Mouse (Mus musculus) layer of hippocampus, adult 6 months (tissue): ENCODE measurements around the gene Tmem52. TPM values are rescaled to one million over a fixed set of nuclear protein-coding genes. Genes with fewer than 3 reads are reported as not detected.

Experiments
- long read RNA-seq, 2 experiments: library from polyadenylated mRNA; unstranded; transcript quantifications; one replicate each; pipeline ENCODE4 v2.0.0; 2019 to 2020
- polyA plus RNA-seq: library from polyadenylated mRNA; unstranded; fragments of <200 nt; fragmentation: Nextera tagmentation; gene quantifications from 2 replicates; pipeline ENCODE4 v1.2.3, GENCODE M21; 2021

The Tmem52 gene
- 7.6 and 8.3 TPM in 2 replicates for polyA plus RNA-seq
- long read RNA-seq, experiment 1, partial matches to known transcripts: 0 of 7 reads
- long read RNA-seq, experiment 1, other reads (novel, unspliced or antisense): 0 of 7 reads
- long read RNA-seq, experiment 2, partial matches to known transcripts: 0 of 1 reads
- long read RNA-seq, experiment 2, other reads (novel, unspliced or antisense): 1 of 1 reads

DNA sequence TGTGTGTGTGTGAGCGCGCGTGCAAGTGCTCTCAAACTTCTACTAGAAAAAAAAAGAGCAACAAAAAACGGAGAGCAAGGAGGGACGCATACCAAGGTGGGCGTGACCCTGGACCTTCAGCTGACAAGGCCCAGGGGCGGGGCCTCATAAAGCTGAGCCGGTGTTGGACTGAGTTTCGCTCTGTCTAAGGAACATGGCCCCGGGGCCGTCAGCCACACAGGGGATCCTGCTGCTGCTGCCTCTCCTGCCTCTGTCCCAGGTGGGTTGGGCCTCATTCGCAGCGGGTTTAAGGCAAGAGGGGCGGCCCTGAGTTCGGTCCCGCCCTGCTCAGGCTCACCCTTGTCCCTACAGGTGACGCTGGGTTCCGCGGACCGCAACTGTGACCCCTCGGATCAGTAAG lies at the start of gene Tmem52:
Tmem52 (plus strand) TSS at position 163 of the 400 bp plus-strand sequence.

DNA sequence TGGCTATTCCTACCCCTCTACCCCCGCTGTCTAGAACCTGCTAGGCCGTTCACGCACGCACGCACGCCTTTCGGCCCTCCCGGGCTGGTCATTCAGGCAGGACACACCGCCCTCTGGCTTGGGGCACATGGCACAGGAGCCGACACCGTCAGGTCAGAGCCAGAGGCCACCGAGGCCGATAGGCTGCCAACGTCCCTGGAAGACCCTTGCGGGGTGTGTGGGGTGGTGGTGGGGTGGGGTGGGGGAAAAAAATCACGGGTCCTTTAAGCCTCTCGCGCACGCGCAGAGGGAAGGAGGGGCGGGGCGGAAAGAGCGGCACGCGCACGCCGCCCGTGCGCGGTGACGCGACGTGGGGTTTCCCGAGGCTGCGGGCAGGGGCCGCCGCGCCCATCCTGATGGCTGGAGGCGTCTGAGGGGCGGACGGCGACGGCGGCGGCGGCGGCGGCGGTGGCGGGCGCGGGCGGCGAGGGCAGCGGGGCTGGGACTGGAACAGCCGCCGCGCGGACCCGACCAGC lies 22.1 kb downstream of the Tmem52 start, which contains the start of gene Gnb1:
Gnb1 (plus strand) TSS at position 372 of the 515 bp plus-strand sequence.

Other genes with a start within 250 kb of the Tmem52 start
- gene Ski, start 246.5 kb upstream of the Tmem52 start, polyA plus RNA-seq: 15.4 and 15.8 TPM in 2 replicates
- gene Faap20, start 219.3 kb upstream of the Tmem52 start, polyA plus RNA-seq: 34.0 and 38.9 TPM in 2 replicates
- 92.9 and 103 TPM in 2 replicates for gene Prkcz, start 107.8 kb upstream of the Tmem52 start, polyA plus RNA-seq
- 30.7 and 34.2 TPM in 2 replicates for gene Gabrd, start 71.0 kb upstream of the Tmem52 start, polyA plus RNA-seq
- 5.1 and 5.3 TPM in 2 replicates for gene Cfap74, start 59.9 kb upstream of the Tmem52 start, polyA plus RNA-seq
- 837 and 1,392 TPM in 2 replicates for gene Gnb1, start 22.2 kb downstream of the Tmem52 start, polyA plus RNA-seq
- 58.4 and 62.6 TPM in 2 replicates for gene Nadk, start 93.3 kb downstream of the Tmem52 start, polyA plus RNA-seq
- 26.4 and 31.2 TPM in 2 replicates for gene Slc35e2, start 132.3 kb downstream of the Tmem52 start, polyA plus RNA-seq
- 35.4 and 39.2 TPM in 2 replicates for gene Cdk11b, start 155.7 kb downstream of the Tmem52 start, polyA plus RNA-seq
- gene Gm10563, start 176.3 kb downstream of the Tmem52 start, polyA plus RNA-seq: not detected in 2 replicates
- gene Mmp23, start 184.3 kb downstream of the Tmem52 start, polyA plus RNA-seq: 0.45 and 0.87 TPM in 2 replicates
- gene Mib2, start 200.1 kb downstream of the Tmem52 start, polyA plus RNA-seq: 14.8 and 16.5 TPM in 2 replicates
- gene Fndc10, start 225.2 kb downstream of the Tmem52 start, polyA plus RNA-seq: 10.0 and 11.8 TPM in 2 replicates
- 201 and 210 TPM in 2 replicates for gene Ssu72, start 235.7 kb downstream of the Tmem52 start, polyA plus RNA-seq